Mouse (Mus musculus) bone marrow macrophage, adult 2 months (primary cell): Measurements from ENCODE around the gene Rgs9.
A peak's percentile ranks its signal among the peaks of the same experiment; 100 is the strongest.

Experiments
- CTCF ChIP-seq: IDR thresholded peaks from 2 replicates; pipeline ENCODE4 v1.5.1; 2012; ENCODE audit warnings: low read depth, mild to moderate bottlenecking, low read length, moderate library complexity
- POLR2A ChIP-seq: IDR thresholded peaks from 2 replicates; pipeline ENCODE4 v1.6.1; 2012; ENCODE audit warnings: mild to moderate bottlenecking, low read depth, low read length, borderline replicate concordance

- TF ChIP-seq CTCF (0 out of 2 replicates have a peak, but pooled peaks have one; percentile 48), POLR2A (no peak)
Measured at GRCm38 (mm10) chr11:109316921-109317320, 19.0 kb upstream of the Rgs9 start.
